Mouse (Mus musculus) stomach, postnatal 0 days (tissue): ENCODE measurements around the gene Bckdha. TPM values are rescaled to one million over a fixed set of nuclear protein-coding genes. Genes with fewer than 3 reads are reported as not detected.

Source experiments
- ATAC-seq: fragments of 200-750 bp; cut with Nextera tagmentation; 2 replicates; pipeline ENCODE4 v1.8.0; 2017; ENCODE audit not compliant: low FRiP score, low TSS enrichment
- DNase-seq: peaks from one replicate; pipeline ENCODE4 v3.0.0-alpha.2; 2016; ENCODE audit warnings: low spot score
- H3K27ac ChIP-seq: fragments of 300-500 bp; sonication (generic); replicated peaks from 2 replicates; pipeline ENCODE4 v1.5.1; 2014; ENCODE audit warnings: mild to moderate bottlenecking, control low read depth
- H3K27me3 ChIP-seq: fragments of 300-500 bp; sonication (generic); 2 replicates; pipeline ENCODE4 v1.6.1; 2014; ENCODE audit warnings: low read length; ENCODE audit not compliant: control insufficient read depth, insufficient read depth
- H3K36me3 ChIP-seq: fragments of 300-500 bp; sonication (generic); 2 replicates; pipeline ENCODE4 v1.6.1; 2014; ENCODE audit warnings: low read length, mixed read lengths; ENCODE audit not compliant: control insufficient read depth, insufficient read depth
- H3K4me1 ChIP-seq: fragments of 300-500 bp; sonication (generic); replicated peaks from 2 replicates; pipeline ENCODE4 v1.6.1; 2014; ENCODE audit warnings: antibody characterized with exemption; ENCODE audit not compliant: control insufficient read depth, insufficient read depth
- H3K4me2 ChIP-seq: fragments of 300-500 bp; sonication (generic); replicated peaks from 2 replicates; pipeline ENCODE4 v1.6.1; 2014; ENCODE audit warnings: low read depth, mild to moderate bottlenecking, control low read depth, moderate library complexity
- H3K4me3 ChIP-seq: fragments of 300-500 bp; sonication (generic); 2 replicates; pipeline ENCODE4 v1.5.1; 2014; ENCODE audit warnings: low read depth, low read length, control low read depth
- H3K9ac ChIP-seq: fragments of 300-500 bp; sonication (generic); 2 replicates; pipeline ENCODE4 v1.6.1; 2014; ENCODE audit warnings: mild to moderate bottlenecking, low read length, control low read depth, mixed read lengths
- H3K9me3 ChIP-seq: fragments of 300-500 bp; sonication (generic); 2 replicates; pipeline ENCODE4 v1.6.1; 2016; ENCODE audit warnings: low read length; ENCODE audit not compliant: control insufficient read depth
- CTCF ChIP-seq: IDR thresholded peaks from 2 replicates; pipeline ENCODE4 v1.5.1; 2016; ENCODE audit warnings: antibody characterized with exemption, low read depth, mild to moderate bottlenecking, moderate library complexity
- EP300 ChIP-seq: optimal IDR thresholded peaks from 2 replicates; pipeline ENCODE3; 2016; ENCODE audit warnings: antibody characterized with exemption
- WGBS: fragments of 180-500 bp; shearing (Covaris S2); extraction: QIAGEN DNeasy Blood & Tissue Kit; methylation state at CpG from one replicate; pipeline ENCODE4 v1.1.7; 2014; 5-methylcytosine and 5-hydroxymethylcytosine counted together
- polyA plus RNA-seq: library from polyadenylated mRNA; unstranded; fragments of >200 nt; fragmentation: Nextera tagmentation; extraction: Ambion mirVana; gene quantifications from 2 replicates; pipeline ENCODE4 v1.2.1, GENCODE M21; 2015

The Bckdha gene
- polyA plus RNA-seq, 1 experiment from 2014 or later = 63.8 TPM

DNA sequence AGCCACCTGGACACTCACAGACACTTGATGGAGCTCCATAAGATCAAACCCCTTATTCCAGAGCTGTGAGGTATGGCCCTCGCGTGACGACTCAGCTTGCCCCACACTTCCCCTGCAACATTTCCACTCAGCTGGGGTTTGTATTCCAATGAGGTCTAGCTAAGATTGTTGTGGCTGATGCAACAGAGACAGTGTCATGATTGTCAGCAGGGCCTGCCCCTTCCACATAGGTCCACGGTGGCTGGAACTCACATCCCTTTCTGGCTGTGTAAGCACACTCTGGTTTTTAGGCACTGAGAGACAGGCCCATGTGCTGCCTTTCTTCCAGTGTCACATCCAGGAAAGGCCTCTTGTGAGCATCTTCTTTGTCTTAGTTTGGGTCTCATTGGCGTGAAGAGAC lies 74.1 kb downstream of the Bckdha start:
- DNase-seq (no peak), ATAC-seq (no peak)
- H3K4me3 ChIP-seq = no peak overlapping the region
- no peaks in the 10 kb centered on the region for H3K36me3 ChIP-seq
- no peaks in the 10 kb centered on the region for H3K27me3 ChIP-seq
- no peak overlapping the region for H3K4me2 ChIP-seq
- no peak overlapping the region for H3K27ac ChIP-seq
- H3K9ac ChIP-seq = no peak overlapping the region
- H3K9me3 ChIP-seq = no peaks in the 10 kb centered on the region
- H3K4me1 ChIP-seq = no peaks in the 10 kb centered on the region
- 87% methylated on average over 5 of the region's 5 CpGs for WGBS
- TF ChIP-seq CTCF (no peak), EP300 (no peak)

DNA sequence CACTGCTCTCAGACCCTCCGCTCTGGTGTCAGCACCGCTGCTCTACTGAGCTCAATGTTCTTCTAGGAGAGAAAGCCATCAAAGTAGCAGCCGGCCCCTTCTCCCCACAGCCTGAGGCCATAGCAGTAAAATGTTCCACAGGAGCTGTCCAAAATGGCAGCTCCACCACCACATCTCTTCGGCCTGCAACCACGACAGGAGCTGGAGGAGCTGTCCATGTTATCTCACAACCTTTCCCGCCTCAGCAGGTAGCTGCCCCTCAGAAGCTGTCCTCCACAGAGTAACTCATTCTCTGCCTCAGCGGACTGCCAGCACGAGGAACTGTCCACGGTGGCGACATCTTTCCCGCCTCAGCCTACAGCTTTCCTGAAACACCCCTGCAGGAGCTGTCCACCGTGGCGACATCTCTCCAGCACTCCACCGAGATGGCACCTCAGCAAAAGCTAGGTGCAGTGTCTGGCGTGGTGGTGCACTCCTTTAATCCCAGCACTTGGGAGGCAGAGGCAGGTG lies 76.4 kb downstream of the Bckdha start:
- Histone ChIP-seq H3K27ac (no peak overlapping the region), H3K9ac (no peak overlapping the region), H3K4me1 (no peaks in the 10 kb centered on the region), H3K9me3 (no peaks in the 10 kb centered on the region), H3K36me3 (no peaks in the 10 kb centered on the region), H3K4me2 (no peak overlapping the region), H3K4me3 (no peak overlapping the region), H3K27me3 (no peaks in the 10 kb centered on the region)
- ATAC-seq = no peak
- TF ChIP-seq EP300 (no peak), CTCF (no peak)
- 85% methylated on average over 15 of the region's 15 CpGs for WGBS
- no peak for DNase-seq

Other genes starting within 250 kb of the Bckdha start
- gene Cxcl17, start 246.1 kb downstream of the Bckdha start, polyA plus RNA-seq = 6.8 and 8.8 TPM in 2 replicates
- 16.7 and 25.7 TPM in 2 replicates for gene Ceacam1, start 181.4 kb downstream of the Bckdha start, polyA plus RNA-seq
- 0.07 TPM in 1 of 2 replicates, not detected in the other for gene Ceacam2, start 119.1 kb downstream of the Bckdha start, polyA plus RNA-seq
- gene Erich4, start 43.1 kb downstream of the Bckdha start, polyA plus RNA-seq = 0.22 TPM in 1 of 2 replicates, not detected in the other
- 25.4 and 29.2 TPM in 2 replicates for gene Dmac2, start 39.6 kb downstream of the Bckdha start, polyA plus RNA-seq
- 5.8 and 6.5 TPM in 2 replicates for gene B3gnt8, start 32.3 kb downstream of the Bckdha start, polyA plus RNA-seq
- gene Exosc5, start 183 bp upstream of the Bckdha start, polyA plus RNA-seq = 63.8 and 65.1 TPM in 2 replicates
- gene Tmem91, start 16.2 kb upstream of the Bckdha start, polyA plus RNA-seq = 0.78 and 0.92 TPM in 2 replicates
- 11.6 and 12.5 TPM in 2 replicates for gene B9d2, start 21.8 kb upstream of the Bckdha start, polyA plus RNA-seq
- gene Tgfb1, start 28.0 kb upstream of the Bckdha start, polyA plus RNA-seq = 1.4 and 1.6 TPM in 2 replicates
- gene Ccdc97, start 60.1 kb upstream of the Bckdha start, polyA plus RNA-seq = 7.9 and 10.2 TPM in 2 replicates
- gene Hnrnpul1, start 95.8 kb upstream of the Bckdha start, polyA plus RNA-seq = 25.9 and 27.5 TPM in 2 replicates
- gene Axl, start 129.7 kb upstream of the Bckdha start, polyA plus RNA-seq = 52.8 and 53.4 TPM in 2 replicates
- 166 and 195 TPM in 2 replicates for gene Cyp2s1, start 157.9 kb upstream of the Bckdha start, polyA plus RNA-seq
- 7.4 and 10.7 TPM in 2 replicates for gene Cyp2b10, start 238.6 kb upstream of the Bckdha start, polyA plus RNA-seq